Comparison of ENCODE assay signal across 19 mouse cellular contexts in genomic region chr12:40984735-40985134, GRCm38 (mm10).
"Had no signal": no experiment of that assay in that cellular context is flagged by ENCODE, and none has a peak within 500 bp of the region (broad histone marks: within the 10 kb centered on the region; RNA-seq: fewer than 3 reads in every experiment).

No protein-coding gene starts in this region.

- H3K9ac ChIP-seq: lung, embryonic 14.5 days; midbrain, embryonic 13.5 days; midbrain, embryonic 15.5 days; neural tube, embryonic 13.5 days; neural tube, embryonic 15.5 days had no signal

- H3K36me3 ChIP-seq: midbrain, embryonic 13.5 days; midbrain, embryonic 15.5 days; neural tube, embryonic 13.5 days; neural tube, embryonic 15.5 days had no signal

- H3K27ac ChIP-seq: midbrain, embryonic 13.5 days; midbrain, embryonic 15.5 days; neural tube, embryonic 13.5 days; neural tube, embryonic 15.5 days had no signal

- H3K9me3 ChIP-seq: megakaryocyte, embryonic 14.5 days; midbrain, embryonic 13.5 days; midbrain, embryonic 15.5 days; neural tube, embryonic 13.5 days; neural tube, embryonic 15.5 days had no signal

- H3K4me2 ChIP-seq: lung, embryonic 14.5 days; midbrain, embryonic 11.5 days; midbrain, embryonic 13.5 days; midbrain, embryonic 15.5 days; neural tube, embryonic 13.5 days; neural tube, embryonic 15.5 days had no signal

- DNase-seq: lung, adult 18-20 months; lung, embryonic 14.5 days; lung, postnatal 10 days; lung, postnatal 4 days; retina, postnatal 1 day; right cerebral cortex, adult 18-20 months; right cerebral cortex, postnatal 25 days; right cerebral cortex, postnatal 4 days; spleen, adult 18-20 months; thymus, adult 18-20 months; thymus, postnatal 14 days; thymus, postnatal 36 days had no signal

- H3K4me3 ChIP-seq: megakaryocyte, embryonic 14.5 days; midbrain, embryonic 13.5 days; midbrain, embryonic 15.5 days; myocyte; neural tube, embryonic 13.5 days; neural tube, embryonic 15.5 days had no signal

- H3K27me3 ChIP-seq: megakaryocyte, embryonic 14.5 days; midbrain, embryonic 13.5 days; midbrain, embryonic 15.5 days; neural tube, embryonic 13.5 days; neural tube, embryonic 15.5 days had no signal

- ATAC-seq: midbrain, embryonic 13.5 days; midbrain, embryonic 15.5 days had no signal

- H3K4me1 ChIP-seq: megakaryocyte, embryonic 14.5 days; midbrain, embryonic 15.5 days; neural tube, embryonic 13.5 days; neural tube, embryonic 15.5 days had no signal
